15 mouse cellular contexts compared by ENCODE assay signal in genomic region chr4:118149055-118149576, GRCm38 (mm10). TPM values are rescaled to one million over a fixed set of nuclear protein-coding genes. Genes with fewer than 3 reads are reported as not detected.
DNase-seq lines count a peak whose midpoint lies in the region; TF ChIP-seq lines count a peak whose summit lies in the region.
"Had no signal": no experiment of that assay in that cellular context is flagged by ENCODE, and none has a peak within 500 bp of the region (broad histone marks: within the 10 kb centered on the region; RNA-seq: fewer than 3 reads in every experiment).

No protein-coding gene starts in this region.

- TF ChIP-seq RAD21 in CH12.LX (IDR thresholded peaks at IDR 0.05; ENCODE audit: low read depth, low read length), result no peak

- no peak for DNase-seq in gastrocnemius, adult 2 months
- no peak for DNase-seq in gastrocnemius, adult 8-10 months (ENCODE audit: low spot score in 2 of 2)
- no peak for DNase-seq in layer of hippocampus, adult 2 months (ENCODE audit: low spot score in 2 of 2)
- DNase-seq in layer of hippocampus, adult 9-11 months, result no peak
- DNase-seq in CH12.LX (ENCODE audit: extremely low read depth), result no peak
- DNase-seq in Muller cell, postnatal 12 days (ENCODE audit: inconsistent ontology term), result peak; percentile 87
- DNase-seq in retina, embryonic 14.5 days (ENCODE audit: low spot score), result no peak
- DNase-seq: adrenal gland, postnatal 10 days; cerebellum, adult 11 months; gastrocnemius, postnatal 25 days; heart, postnatal 36 days had no signal

- no peak for TF ChIP-seq POLR2A in CH12.LX (IDR thresholded peaks at IDR 0.05; ENCODE audit: low read depth, low read length)

- peak overlapping the region; percentile 46 for H3K4me3 ChIP-seq in gastrocnemius, adult 2 months
- no peak overlapping the region for H3K4me3 ChIP-seq in layer of hippocampus, adult 2 months
- no peak overlapping the region for H3K4me3 ChIP-seq in CH12.LX (replicated peaks in 1 of 3; ENCODE audit: low read depth in 2 of 3, low read length in 2 of 3, poor library complexity in 1 of 3)
- H3K4me3 ChIP-seq: embryonic facial prominence, embryonic 12.5 days; forebrain, embryonic 15.5 days; heart, embryonic 13.5 days; hindbrain, embryonic 15.5 days had no signal

- H3K9ac ChIP-seq in CH12.LX (ENCODE audit: insufficient read depth, low read depth), result no peak overlapping the region
- H3K9ac ChIP-seq: embryonic facial prominence, embryonic 12.5 days; forebrain, embryonic 15.5 days; heart, embryonic 13.5 days; hindbrain, embryonic 15.5 days had no signal

- H3K36me3 ChIP-seq in CH12.LX (replicated peaks in 1 of 2; ENCODE audit: control insufficient read depth in 1 of 2, insufficient read depth in 1 of 2, low read length in 1 of 2), result peaks cover 77 to 91% of the 10 kb centered on the region in 2 experiments

- TF ChIP-seq CTCF in gastrocnemius, adult 2 months (IDR thresholded peaks at IDR 0.05), result no peak
- no peak for TF ChIP-seq CTCF in layer of hippocampus, adult 2 months (conservative IDR thresholded peaks at IDR 0.05)
- TF ChIP-seq CTCF in CH12.LX (conservative IDR thresholded peaks at IDR 0.05 in 1 of 2, IDR thresholded peaks at IDR 0.05 in 1 of 2; ENCODE audit: low read depth in 2 of 2, low read length in 2 of 2), result no peak

- peak overlapping the region; percentile 95 for H3K27ac ChIP-seq in gastrocnemius, adult 2 months
- H3K27ac ChIP-seq in layer of hippocampus, adult 2 months, result peak overlapping the region; percentile 85
- peak overlapping the region; percentile 29 for H3K27ac ChIP-seq in CH12.LX (ENCODE audit: insufficient read depth, low read depth)
- H3K27ac ChIP-seq: embryonic facial prominence, embryonic 12.5 days; forebrain, embryonic 15.5 days; heart, embryonic 13.5 days had no signal

- H3K27me3 ChIP-seq in CH12.LX (replicated peaks), result no peaks in the 10 kb centered on the region
- H3K27me3 ChIP-seq: embryonic facial prominence, embryonic 12.5 days; forebrain, embryonic 15.5 days; heart, embryonic 13.5 days; hindbrain, embryonic 15.5 days had no signal

- peaks cover 41 to 86% of the 10 kb centered on the region in 2 experiments for H3K4me1 ChIP-seq in CH12.LX (ENCODE audit: control insufficient read depth in 1 of 2, insufficient read depth in 2 of 2)
- H3K4me1 ChIP-seq: embryonic facial prominence, embryonic 12.5 days; forebrain, embryonic 15.5 days; hindbrain, embryonic 15.5 days had no signal

- H3K4me2 ChIP-seq in CH12.LX (ENCODE audit: insufficient read depth, low read depth, poor library complexity, severe bottlenecking), result no peak overlapping the region
- H3K4me2 ChIP-seq: embryonic facial prominence, embryonic 12.5 days; forebrain, embryonic 15.5 days; heart, embryonic 13.5 days; hindbrain, embryonic 15.5 days had no signal

- dilution Hi-C loops in CH12.LX (cut with MboI; ENCODE audit: extremely low pct_ligation_motif_present, extremely low pct_unique_long_range_greater_than_20kb, low sequenced_read_pairs), result no loop called here

- no peaks in the 10 kb centered on the region for H3K79me2 ChIP-seq in CH12.LX (replicated peaks; ENCODE audit: control insufficient read depth, extremely low read depth, insufficient read depth, poor library complexity, severe bottlenecking)

- intact Hi-C loops in gastrocnemius, adult 2 months (cut with DNase I), result no loop called here

- H3K9me3 ChIP-seq in CH12.LX (replicated peaks; ENCODE audit: low read length), result no peaks in the 10 kb centered on the region
- H3K9me3 ChIP-seq: embryonic facial prominence, embryonic 12.5 days; forebrain, embryonic 15.5 days; heart, embryonic 13.5 days; hindbrain, embryonic 15.5 days had no signal

- TF ChIP-seq EP300 in CH12.LX (IDR thresholded peaks at IDR 0.05; ENCODE audit: low read length), result no peak

- in situ Hi-C loops in CH12.LX (cut with MboI; ENCODE audit: low pct_ligation_motif_present, low pct_unique_long_range_greater_than_20kb, low sequenced_read_pairs), result no loop called here

TF ChIP-seq in CH12.LX, 34 proteins besides CTCF, POLR2A, EP300 and RAD21:
- TF ChIP-seq KAT2A (IDR thresholded peaks at IDR 0.05; ENCODE audit: insufficient replicate concordance, low read length), result no peak
- no peak for TF ChIP-seq MAZ (IDR thresholded peaks at IDR 0.05; ENCODE audit: low read depth, low read length)
- peak; percentile 43; the same call in 1 of the 2 replicates for TF ChIP-seq ETS1 (conservative IDR thresholded peaks at IDR 0.05; ENCODE audit: low read depth, low read length)
- no peak for TF ChIP-seq BHLHE40 (IDR thresholded peaks at IDR 0.05; ENCODE audit: low read depth, low read length)
- 0 out of 2 replicates have a peak, but pooled peaks have one; percentile 23 for TF ChIP-seq TCF12 (IDR thresholded peaks at IDR 0.05; ENCODE audit: low read depth, low read length)
- TF ChIP-seq MXI1 (IDR thresholded peaks at IDR 0.05; ENCODE audit: low read depth, low read length), result no peak
- no peak for TF ChIP-seq UBTF (IDR thresholded peaks at IDR 0.05; ENCODE audit: low read depth, low read length)
- TF ChIP-seq NRF1 (IDR thresholded peaks at IDR 0.05; ENCODE audit: low read depth, low read length), result no peak
- no peak for TF ChIP-seq ZC3H11A (IDR thresholded peaks at IDR 0.05; ENCODE audit: low read depth, low read length)
- TF ChIP-seq ZKSCAN1 (IDR thresholded peaks at IDR 0.05; ENCODE audit: borderline replicate concordance, low read depth, low read length), result no peak
- TF ChIP-seq IRF4 (IDR thresholded peaks at IDR 0.05; ENCODE audit: low read depth, low read length), result 0 out of 2 replicates have a peak, but pooled peaks have one; percentile 35
- no peak for TF ChIP-seq USF2 (conservative IDR thresholded peaks at IDR 0.05; ENCODE audit: low read depth, low read length)
- TF ChIP-seq PAX5 (IDR thresholded peaks at IDR 0.05; ENCODE audit: low read length), result no peak

RNA-seq across cellular contexts. Expression of gene St3gal3, which starts 14.4 kb away (rescaled TPM):
- 10 to 100 TPM; 73.4 to 75.0 TPM for total RNA-seq in gastrocnemius, adult 2 months (2021)
- total RNA-seq in gastrocnemius, adult 8-10 months (2022), result 10 to 100 TPM; 76.0 to 83.1 (median 80.6) TPM
- total RNA-seq in layer of hippocampus, adult 2 months (2021), result 10 to 100 TPM; 41.9 to 42.1 TPM
- 7.8 and 10.1 TPM in 2 replicates for total RNA-seq in CH12.LX (2012; rRNA removed)
- 6.3 and 7.1 TPM in 2 replicates for total RNA-seq in CH12.LX (2014; rRNA removed)
- polyA plus RNA-seq in CH12.LX (2012; ENCODE audit: insufficient read length, low read depth), result 8.2 and 8.7 TPM in 2 replicates

RNA-seq across cellular contexts. Expression of gene Kdm4a, which starts 30.7 kb away (rescaled TPM):
- 10 to 100 TPM; 18.0 to 34.4 TPM for total RNA-seq in gastrocnemius, adult 2 months (2021)
- total RNA-seq in gastrocnemius, adult 8-10 months (2022), result 10 to 100 TPM; 15.2 to 18.1 (median 16.4) TPM
- total RNA-seq in layer of hippocampus, adult 2 months (2021), result 10 to 100 TPM; 48.8 to 50.1 TPM
- total RNA-seq in CH12.LX (2012; rRNA removed), result 38.4 and 58.8 TPM in 2 replicates
- 36.9 TPM in 2 replicates for total RNA-seq in CH12.LX (2014; rRNA removed)
- polyA plus RNA-seq in CH12.LX (2012; ENCODE audit: insufficient read length, low read depth), result 43.2 and 43.6 TPM in 2 replicates

Comparison
In these comparisons a context has a peak if more than half of its experiments do, and no peak if none do; other contexts are left out.
1. H3K27ac ChIP-seq: peak in every context shown above with its lines; median percentile 95 in gastrocnemius, adult 2 months; 85 in layer of hippocampus, adult 2 months; 29 in CH12.LX.